Mouse (Mus musculus): Measurements from ENCODE around the gene Pgap3. TPM values are rescaled to one million over a fixed set of nuclear protein-coding genes. Genes with fewer than 3 reads are reported as not detected.
A peak's percentile ranks its signal among the peaks of the same experiment; 100 is the strongest.

The Pgap3 gene
- total RNA-seq, 1 experiment from 2014 or later, result 6.5 TPM

DNA sequence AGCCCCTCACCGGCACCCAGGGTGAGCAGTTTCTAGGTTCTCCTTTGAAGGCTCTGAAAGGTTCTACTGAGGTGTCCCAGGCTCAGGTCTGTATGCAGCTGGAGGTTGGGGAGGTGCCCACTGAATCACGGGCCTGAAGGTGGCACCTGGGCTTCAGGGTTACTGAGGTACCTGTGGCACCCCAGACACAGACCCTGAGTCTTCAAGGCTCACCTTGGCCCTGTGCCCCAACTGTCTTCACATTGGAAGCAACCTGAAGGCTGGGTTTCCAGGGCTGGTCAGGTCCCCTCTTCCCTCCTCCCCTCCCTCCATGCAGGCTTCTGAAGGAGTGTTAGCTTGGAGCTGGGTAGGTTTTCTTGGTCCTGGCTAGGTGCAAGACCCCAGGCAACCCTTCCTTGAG, 18.6 kb downstream of the Pgap3 start:
- no peak for DNase-seq

DNA sequence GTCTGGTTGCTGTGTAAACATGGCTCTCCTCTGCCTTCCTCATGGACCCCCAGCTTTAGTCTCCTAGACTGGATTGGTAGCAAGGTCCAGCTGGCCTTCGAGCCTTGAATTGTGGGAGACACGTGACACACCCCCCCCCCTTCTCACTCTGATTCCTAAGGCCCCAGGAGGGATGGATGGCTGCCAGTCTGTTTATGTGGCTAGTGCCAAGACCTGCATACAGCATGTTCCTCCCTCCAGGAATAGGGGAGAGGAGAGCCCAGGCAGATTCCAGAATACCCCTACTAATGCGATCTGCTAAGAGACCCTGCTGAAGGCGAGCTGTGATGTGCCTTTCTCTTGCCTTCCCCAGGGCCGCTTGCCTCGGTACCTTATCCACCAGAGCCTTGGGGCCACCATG, 20.2 kb downstream of the Pgap3 start:
- no peak for DNase-seq

DNA sequence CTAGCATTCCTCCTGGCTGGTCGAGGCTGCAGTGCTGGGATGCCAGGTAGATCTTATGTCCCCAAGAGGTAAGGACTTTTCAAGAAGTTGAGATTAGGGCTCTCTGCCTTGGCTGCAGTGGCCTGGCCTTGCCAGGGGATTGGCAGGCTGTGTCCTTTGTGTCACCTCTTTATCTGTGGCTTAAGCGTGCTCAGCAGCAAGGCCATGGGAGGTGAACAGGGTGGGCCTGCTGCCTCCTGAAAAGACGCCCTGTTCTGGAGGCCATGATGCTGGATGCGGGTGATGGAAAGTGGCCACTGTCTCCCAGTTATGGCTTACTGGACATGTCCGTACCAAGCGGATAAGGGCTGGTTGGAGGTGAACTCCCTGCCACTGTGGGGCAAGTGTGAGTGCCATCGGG, 20.9 kb downstream of the Pgap3 start:
- DNase-seq, result no peak

GRCm38 (mm10) chr11:98377787-98378186, 22.5 kb downstream of the Pgap3 start:
- no peak for DNase-seq

- no peak for DNase-seq
These were observed 23.5 kb downstream of the Pgap3 start for GRCm38 (mm10) chr11:98376756-98377155.

DNA sequence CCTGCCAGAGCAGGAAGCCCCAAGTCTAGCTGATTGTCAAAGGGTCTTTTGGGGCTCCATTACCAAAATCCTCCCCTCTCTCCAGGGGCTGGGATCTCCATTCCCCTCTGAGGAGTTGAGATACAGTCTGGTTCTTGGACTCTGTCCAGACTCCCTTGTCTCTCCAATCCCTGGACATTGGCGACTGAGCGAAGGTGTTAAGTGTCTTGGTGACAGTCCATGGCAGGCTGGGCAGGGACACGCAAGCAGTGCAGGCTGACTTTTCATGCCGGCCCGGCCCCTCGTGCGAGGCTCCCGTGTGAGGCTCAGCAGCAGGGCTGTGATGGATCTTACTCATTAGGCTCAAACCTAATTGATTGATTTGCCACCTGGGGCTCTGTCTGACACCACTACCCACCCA, 26.0 kb downstream of the Pgap3 start:
- DNase-seq, result no peak

DNA sequence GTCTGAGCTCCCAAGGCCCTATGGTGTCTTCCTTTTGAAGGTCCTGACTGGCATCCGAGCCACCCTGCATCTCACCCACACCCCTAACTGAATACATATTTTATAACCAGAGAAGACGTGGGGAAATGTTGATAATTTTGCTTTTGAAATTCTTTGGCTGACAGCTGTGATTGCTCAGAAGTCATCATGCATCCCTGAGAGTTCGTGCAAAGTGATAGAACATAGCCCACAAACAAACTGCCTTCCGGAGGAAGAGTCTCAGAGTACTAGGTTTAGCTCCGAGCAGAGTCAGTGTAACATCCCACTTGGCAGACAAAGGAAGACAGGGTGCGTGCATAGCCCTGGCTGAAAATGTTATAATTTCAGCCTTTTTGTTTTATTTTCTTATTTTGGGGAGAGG, 27.0 kb downstream of the Pgap3 start:
- no peak for DNase-seq

GRCm38 (mm10) chr11:98372406-98372805, 27.9 kb downstream of the Pgap3 start:
- peak; percentile 51 for DNase-seq

- DNase-seq, result no peak
These were observed 28.6 kb downstream of the Pgap3 start for GRCm38 (mm10) chr11:98371556-98372240.

DNA sequence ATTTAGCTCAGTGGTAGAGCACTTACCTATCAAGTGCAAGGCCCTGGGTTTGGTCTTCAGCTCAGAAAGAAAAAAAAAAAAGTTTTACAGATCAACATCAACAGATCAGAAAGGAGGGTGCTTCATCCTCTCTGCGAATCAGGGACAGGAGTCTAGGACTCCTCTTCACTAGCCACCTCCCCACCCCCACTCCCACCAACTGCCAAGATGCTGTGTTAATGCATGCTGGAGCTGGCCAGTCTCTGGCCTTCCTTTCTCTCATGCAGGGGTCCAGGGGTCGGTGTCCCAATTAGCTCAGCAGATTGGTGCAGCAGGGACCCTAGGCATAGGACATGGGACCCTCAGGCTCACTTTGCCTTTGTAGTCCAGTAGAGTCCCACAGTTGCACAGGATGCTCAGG, 29.7 kb downstream of the Pgap3 start:
- DNase-seq, result no peak

DNA sequence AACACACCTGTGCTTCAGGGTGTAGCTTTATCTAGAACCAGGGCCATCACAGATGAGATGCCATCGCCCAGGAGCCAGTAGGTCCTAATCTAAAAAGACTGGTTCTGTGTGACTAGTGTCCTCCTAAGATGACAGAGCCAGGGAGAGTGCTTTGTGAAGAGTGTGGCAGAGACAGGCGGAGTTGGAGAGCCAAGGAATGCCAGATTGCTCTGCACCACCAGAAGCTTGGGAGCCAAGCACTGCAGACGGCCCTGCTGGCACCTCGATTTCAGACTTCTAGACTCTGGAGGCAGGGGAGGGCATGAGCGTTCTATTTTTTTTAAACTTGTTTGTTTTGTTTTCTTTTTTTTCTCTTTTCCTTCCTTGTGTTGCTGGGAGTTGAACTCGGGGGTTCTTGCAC, 31.0 kb downstream of the Pgap3 start:
- DNase-seq, result no peak

DNA sequence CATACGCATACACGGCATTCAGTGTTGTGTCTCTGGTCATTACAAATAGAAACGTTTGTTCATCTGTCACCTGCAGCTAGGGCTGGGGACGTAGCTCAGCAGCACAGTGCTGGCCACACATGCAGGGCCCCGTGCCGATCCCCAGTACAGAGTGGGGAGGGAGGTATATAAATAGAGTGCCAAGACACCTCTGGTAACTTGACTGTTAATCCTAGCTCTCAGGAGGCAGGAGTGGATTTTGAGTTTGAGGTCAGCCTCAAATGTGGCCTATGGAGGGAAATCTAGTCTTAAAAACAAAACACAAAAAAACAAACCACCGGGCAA, 32.5 kb downstream of the Pgap3 start:
- no peak for DNase-seq

- DNase-seq, result no peak
These were observed 33.0 kb downstream of the Pgap3 start for GRCm38 (mm10) chr11:98367171-98367862.

DNA sequence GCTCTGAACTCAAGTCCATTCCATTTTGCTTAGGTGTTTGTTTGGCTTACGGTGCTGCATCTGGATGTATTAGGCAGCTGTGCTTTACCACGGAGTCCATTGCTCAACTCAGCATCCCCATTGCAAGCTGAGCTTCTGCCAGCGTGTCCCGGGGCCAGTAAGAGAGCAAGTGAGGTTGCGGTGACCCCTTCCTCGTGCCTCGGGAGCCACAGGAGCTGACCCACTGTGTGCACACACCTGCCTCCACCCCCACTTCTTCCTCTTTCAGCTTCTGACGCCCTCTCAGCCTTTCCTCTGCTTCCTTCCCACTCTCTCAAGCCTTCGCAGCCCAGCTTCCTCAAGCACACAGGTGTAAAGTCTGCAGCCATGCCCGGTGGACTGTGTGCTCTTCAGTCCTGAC, 34.0 kb downstream of the Pgap3 start:
- DNase-seq, result no peak

DNA sequence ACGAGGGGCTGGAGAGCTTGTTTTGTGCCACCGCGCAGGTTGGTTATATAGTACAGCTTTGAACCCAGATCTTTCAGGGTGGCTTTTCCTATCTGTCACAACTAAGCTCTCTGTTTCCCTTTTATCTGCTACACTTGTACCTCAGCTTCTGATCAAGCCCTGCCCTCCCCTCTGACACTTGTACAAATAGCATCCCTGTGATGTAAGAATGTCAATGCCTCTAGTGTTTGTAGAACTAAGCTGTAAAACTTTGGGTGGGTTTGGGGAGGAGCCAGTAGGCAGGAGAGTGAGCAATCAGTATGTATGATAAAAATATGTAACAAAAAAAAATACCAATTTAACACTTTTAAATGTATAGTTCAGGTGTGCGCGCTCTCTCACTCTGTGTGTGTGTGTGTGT, 35.9 kb downstream of the Pgap3 start:
- DNase-seq, result no peak

DNA sequence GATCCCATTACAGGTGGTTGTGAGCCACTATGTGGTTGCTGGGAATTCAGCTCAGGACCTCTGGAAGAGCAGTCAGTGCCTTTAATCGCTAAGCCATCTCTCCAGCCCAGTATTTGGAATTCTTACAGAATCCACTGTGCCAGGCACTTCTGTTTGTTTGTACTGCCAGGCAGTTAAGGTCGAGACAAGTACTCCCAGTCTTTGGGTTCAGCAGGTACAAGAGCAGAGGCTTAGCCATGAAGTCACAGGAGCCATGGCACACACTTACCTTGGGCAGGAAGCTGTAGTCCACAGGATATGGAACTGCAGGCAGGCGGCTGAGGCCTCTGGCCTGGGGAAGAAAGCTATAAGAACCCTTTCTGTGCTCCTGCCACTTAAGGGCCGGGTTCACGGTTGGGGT, 36.5 kb downstream of the Pgap3 start:
- no peak for DNase-seq

GRCm38 (mm10) chr11:98360866-98361521, 39.3 kb downstream of the Pgap3 start:
- no peak for DNase-seq

DNA sequence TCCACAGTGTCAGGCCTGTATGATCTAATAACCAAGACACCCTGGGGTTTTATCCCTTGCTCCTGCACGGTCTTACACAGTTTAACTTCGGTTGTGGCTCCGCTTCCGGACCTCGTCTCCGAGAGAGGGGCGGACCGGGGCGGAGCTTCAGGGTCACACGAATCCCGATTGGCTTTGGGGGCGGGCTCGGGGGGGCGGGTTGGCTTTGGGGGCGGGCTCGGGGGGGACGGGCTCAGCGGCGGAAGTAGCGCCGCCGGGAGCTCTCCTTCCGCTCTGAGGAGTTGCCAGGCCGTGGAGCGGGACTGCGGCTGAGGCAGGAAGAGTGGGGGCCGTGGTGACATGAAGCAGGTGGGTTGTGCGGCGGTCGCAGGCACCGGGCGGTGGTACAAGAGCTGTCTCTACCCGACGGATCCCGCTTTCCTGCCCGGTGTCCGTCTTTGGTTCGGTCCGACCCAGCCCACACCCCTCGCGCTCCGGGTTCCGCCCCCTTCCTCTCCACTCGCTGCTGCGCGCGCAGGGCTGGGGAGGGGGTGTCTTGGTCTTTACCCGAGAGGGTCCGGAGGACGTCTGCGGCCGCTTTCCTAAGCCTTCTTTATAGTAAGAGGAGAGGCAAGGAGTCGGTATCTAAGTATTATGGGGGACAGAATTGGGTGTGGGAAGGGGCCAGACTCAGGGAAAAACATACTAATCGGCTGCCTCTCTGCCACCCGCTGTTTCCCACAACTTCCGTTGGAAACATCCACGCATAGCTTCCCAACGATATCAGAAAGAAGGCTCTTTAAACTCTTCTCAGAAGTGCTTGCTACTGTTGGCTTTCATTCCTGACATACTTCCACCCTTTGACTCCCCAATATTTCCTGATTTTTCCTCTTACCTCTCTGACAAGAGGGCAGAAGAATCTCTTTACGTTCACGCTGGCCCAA, 41.9 kb downstream of the Pgap3 start, which contains the start of gene Stard3:
Gene Stard3 (plus strand): TSS at position 208 of the 923 bp plus-strand sequence.
- DNase-seq, result peak; percentile 90

GRCm38 (mm10) chr11:98357396-98358160, 42.7 kb downstream of the Pgap3 start:
- DNase-seq, result no peak

- DNase-seq, result no peak
These were observed 43.5 kb downstream of the Pgap3 start for GRCm38 (mm10) chr11:98356625-98357394.

GRCm38 (mm10) chr11:98355732-98356299, 44.5 kb downstream of the Pgap3 start:
- no peak for DNase-seq
